Mouse (Mus musculus) bone marrow macrophage, adult 2 months (primary cell): ENCODE measurements around the gene Klf2.

Source experiments
- CTCF ChIP-seq: IDR thresholded peaks from 2 replicates; pipeline ENCODE4 v1.5.1; 2012; ENCODE audit warnings: low read depth, mild to moderate bottlenecking, low read length, moderate library complexity
- POLR2A ChIP-seq: IDR thresholded peaks from 2 replicates; pipeline ENCODE4 v1.6.1; 2012; ENCODE audit warnings: mild to moderate bottlenecking, low read depth, low read length, borderline replicate concordance

- TF ChIP-seq CTCF = no peak
- TF ChIP-seq POLR2A = no peak
These were observed 37.2 kb upstream of the Klf2 start for GRCm38 (mm10) chr8:72281634-72282033.
